Mouse (Mus musculus): ENCODE data around the gene Rhoj. TPM values are rescaled to one million over a fixed set of nuclear protein-coding genes. Genes with fewer than 3 reads are reported as not detected.
"Not testable (repeated sequence)": the region's sequence is repeated elsewhere in the genome, so short reads cannot be mapped to it uniquely, and the experiment has no call there.

The Rhoj gene
- total RNA-seq, 2 experiments from 2014 or later, result 6.6 to 8.4 TPM

GRCm38 (mm10) chr12:75340331-75340730 lies 32.2 kb downstream of the Rhoj start:
- intact Hi-C loops (cut with DNase I), result no loop called here
- DNase-seq (ENCODE audit: extremely low spot score in 1 of 2, low spot score in 2 of 2), result no peak

- DNase-seq (ENCODE audit: extremely low spot score in 1 of 2, low spot score in 2 of 2), result no peak
- intact Hi-C loops (cut with DNase I), result no loop called here
Observed at GRCm38 (mm10) chr12:75348551-75348950, 40.4 kb downstream of the Rhoj start.

- DNase-seq (ENCODE audit: extremely low spot score in 1 of 2, low spot score in 2 of 2); intact Hi-C loops (cut with DNase I): not testable (repeated sequence)
Observed at GRCm38 (mm10) chr12:75349537-75349936, 41.4 kb downstream of the Rhoj start.

GRCm38 (mm10) chr12:75350750-75351149 lies 42.6 kb downstream of the Rhoj start:
- DNase-seq (ENCODE audit: extremely low spot score in 1 of 2, low spot score in 2 of 2), result no peak
- intact Hi-C loops (cut with DNase I), result no loop called here

- no peak for DNase-seq (ENCODE audit: extremely low spot score in 1 of 2, low spot score in 2 of 2)
- intact Hi-C loops (cut with DNase I), result no loop called here
Observed at GRCm38 (mm10) chr12:75351846-75352245, 43.7 kb downstream of the Rhoj start.

GRCm38 (mm10) chr12:75352410-75352809 lies 44.3 kb downstream of the Rhoj start:
- DNase-seq (ENCODE audit: extremely low spot score in 1 of 2, low spot score in 2 of 2), result peak in 1 of 2 experiments; percentile 42
- intact Hi-C loops (cut with DNase I), result no loop called here

GRCm38 (mm10) chr12:75354354-75354753 lies 46.2 kb downstream of the Rhoj start:
- no peak for DNase-seq (ENCODE audit: extremely low spot score in 1 of 2, low spot score in 2 of 2)
- intact Hi-C loops (cut with DNase I), result no loop called here

- intact Hi-C loops (cut with DNase I), result no loop called here
- DNase-seq (ENCODE audit: extremely low spot score in 1 of 2, low spot score in 2 of 2), result no peak
Observed at GRCm38 (mm10) chr12:75357781-75358180, 49.7 kb downstream of the Rhoj start.

- intact Hi-C loops (cut with DNase I), result no loop called here
- DNase-seq (ENCODE audit: extremely low spot score in 1 of 2, low spot score in 2 of 2), result no peak
Observed at GRCm38 (mm10) chr12:75358714-75359113, 50.6 kb downstream of the Rhoj start.

- intact Hi-C loops (cut with DNase I), result no loop called here
- DNase-seq (ENCODE audit: extremely low spot score in 1 of 2, low spot score in 2 of 2), result no peak
Observed at GRCm38 (mm10) chr12:75359500-75359899, 51.4 kb downstream of the Rhoj start.

- intact Hi-C loops (cut with DNase I), result no loop called here
- no peak for DNase-seq (ENCODE audit: extremely low spot score in 1 of 2, low spot score in 2 of 2)
Observed at GRCm38 (mm10) chr12:75359921-75360482, 51.9 kb downstream of the Rhoj start.

- intact Hi-C loops (cut with DNase I), result no loop called here
- no peak for DNase-seq (ENCODE audit: extremely low spot score in 1 of 2, low spot score in 2 of 2)
Observed at GRCm38 (mm10) chr12:75362456-75362855, 54.3 kb downstream of the Rhoj start.

GRCm38 (mm10) chr12:75364416-75364815 lies 56.3 kb downstream of the Rhoj start:
- intact Hi-C loops (cut with DNase I), result no loop called here

GRCm38 (mm10) chr12:75365621-75366124 lies 57.6 kb downstream of the Rhoj start:
- intact Hi-C loops (cut with DNase I), result no loop called here
- no peak for DNase-seq (ENCODE audit: extremely low spot score in 1 of 2, low spot score in 2 of 2)

More at GRCm38 (mm10) chr12:75364416-75364815, 56.3 kb downstream of the Rhoj start:
- no peak for DNase-seq (ENCODE audit: extremely low spot score in 1 of 2, low spot score in 2 of 2)

GRCm38 (mm10) chr12:75367371-75367770 lies 59.2 kb downstream of the Rhoj start:
- intact Hi-C loops (cut with DNase I), result no loop called here
- DNase-seq (ENCODE audit: extremely low spot score in 1 of 2, low spot score in 2 of 2), result no peak

GRCm38 (mm10) chr12:75368527-75368926 lies 60.4 kb downstream of the Rhoj start:
- intact Hi-C loops (cut with DNase I), result no loop called here
- no peak for DNase-seq (ENCODE audit: extremely low spot score in 1 of 2, low spot score in 2 of 2)

GRCm38 (mm10) chr12:75369418-75369851 lies 61.3 kb downstream of the Rhoj start:
- DNase-seq (ENCODE audit: extremely low spot score in 1 of 2, low spot score in 2 of 2), result no peak
- intact Hi-C loops (cut with DNase I), result no loop called here

- no peak for DNase-seq (ENCODE audit: extremely low spot score in 1 of 2, low spot score in 2 of 2)
- intact Hi-C loops (cut with DNase I), result no loop called here
Observed at GRCm38 (mm10) chr12:75374437-75374836, 66.3 kb downstream of the Rhoj start.

- DNase-seq (ENCODE audit: extremely low spot score in 1 of 2, low spot score in 2 of 2), result no peak
- intact Hi-C loops (cut with DNase I), result no loop called here
Observed at GRCm38 (mm10) chr12:75375060-75375459, 66.9 kb downstream of the Rhoj start.

- DNase-seq (ENCODE audit: extremely low spot score in 1 of 2, low spot score in 2 of 2), result no peak
- intact Hi-C loops (cut with DNase I), result no loop called here
Observed at GRCm38 (mm10) chr12:75376126-75376525, 68.0 kb downstream of the Rhoj start.

GRCm38 (mm10) chr12:75386731-75387130 lies 78.6 kb downstream of the Rhoj start:
- intact Hi-C loops (cut with DNase I), result loop anchor here (5.0 kb wide), 2 partner anchors 209 to 1064 kb away; partner anchors contain the start of gene Kcnh5
- DNase-seq (ENCODE audit: extremely low spot score in 1 of 2, low spot score in 2 of 2), result no peak

Measured in left cerebral cortex, postnatal 10 days (tissue).